Mouse (Mus musculus) adipose tissue, adult 10 weeks (tissue): ENCODE measurements around the gene Gpr25. TPM values are rescaled to one million over a fixed set of nuclear protein-coding genes. Genes with fewer than 3 reads are reported as not detected.

Source experiments
- polyA plus RNA-seq: library from polyadenylated mRNA; stranded (reverse); fragments of 350-450 nt; fragmentation: Illumina TruSeq; extraction: RNeasy Lipid Tissue Mini Kit (QIAGEN cat#74804); gene quantifications from one replicate; pipeline ENCODE4 v1.2.3, GENCODE M21; 2014; ENCODE audit warnings: low read depth, low replicate concordance

The Gpr25 gene
- not detected for polyA plus RNA-seq

GRCm38 (mm10) chr1:136260635-136261238 is at the start of gene Gpr25:
TSS of gene Gpr25 (minus strand) at chr1:136260873.

DNA sequence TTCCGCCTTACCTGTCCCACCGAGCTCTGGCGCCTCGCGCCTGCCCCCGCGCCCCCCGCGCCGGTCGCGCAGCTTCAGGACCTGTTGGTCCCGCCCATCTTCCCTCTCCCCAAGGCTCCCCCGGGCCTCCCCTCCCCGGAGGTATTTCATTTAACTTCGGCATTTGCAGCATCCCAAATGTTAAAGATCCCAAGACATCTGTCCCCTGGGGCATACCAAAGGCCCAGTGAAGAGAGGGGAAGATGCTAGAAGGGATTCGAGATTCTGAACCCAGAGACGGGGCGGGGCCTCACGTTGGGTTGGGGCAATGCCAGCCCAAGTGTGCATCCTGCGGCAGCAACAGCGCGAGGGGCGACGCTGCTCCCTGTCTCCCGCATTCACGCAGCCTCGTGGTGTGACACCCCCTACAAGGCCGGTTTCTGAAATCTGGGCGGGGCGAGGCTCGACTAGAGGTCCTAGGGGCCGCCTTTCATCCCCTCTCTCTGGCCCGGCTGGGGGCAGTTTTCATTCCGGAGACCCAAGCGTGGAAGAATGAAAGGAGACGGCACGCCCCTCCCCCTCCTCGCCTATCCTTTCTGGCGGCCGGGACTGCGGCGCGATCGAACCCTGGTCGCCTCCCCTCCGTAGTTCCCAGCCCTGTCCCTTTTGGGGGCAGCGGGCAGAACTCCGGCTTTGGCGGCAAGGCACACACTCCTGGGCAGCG is 26.6 kb downstream of the Gpr25 start, which contains the start of gene Inava:
Gene Inava, minus strand, starts transcription at position 373 of the 703 bp plus-strand sequence.

GRCm38 (mm10) chr1:136212803-136213202 is 47.9 kb downstream of the Gpr25 start, which contains the start of gene Mroh3:
TSS of gene Mroh3 (minus strand) at chr1:136212828.

Other genes starting within 250 kb of the Gpr25 start
- not detected for gene Ascl5, start 210.1 kb downstream of the Gpr25 start, polyA plus RNA-seq
- gene Cacna1s, start 208.1 kb downstream of the Gpr25 start, polyA plus RNA-seq = 0.46 TPM
- gene Kif21b, start 129.5 kb downstream of the Gpr25 start, polyA plus RNA-seq = 2.0 TPM
- gene Mroh3, start 48.0 kb downstream of the Gpr25 start, polyA plus RNA-seq = 0.73 TPM
- 13.3 TPM for gene Inava, start 26.6 kb downstream of the Gpr25 start, polyA plus RNA-seq
- 16.1 TPM for gene Camsap2, start 85.2 kb upstream of the Gpr25 start, polyA plus RNA-seq
- 8.1 TPM for gene Ddx59, start 154.4 kb upstream of the Gpr25 start, polyA plus RNA-seq
- 0.24 TPM for gene Kif14, start 205.5 kb upstream of the Gpr25 start, polyA plus RNA-seq